Mouse (Mus musculus) CH12.LX (cell line): ENCODE measurements around the gene Tekt3.

Experiments used
- CTCF ChIP-seq, 2 experiments: IDR thresholded peaks in 1 of 2; conservative IDR thresholded peaks in 1 of 2; 2 replicates each; pipeline ENCODE4 v1.5.1; 2011 to 2012; ENCODE audit warnings: low read depth in 2 of 2, low read length in 2 of 2, improper control_type of control experiment in 1 of 2, inconsistent platforms in 1 of 2, mild to moderate bottlenecking in 1 of 2, moderate library complexity in 1 of 2
- E2F4 ChIP-seq: IDR thresholded peaks from 2 replicates; pipeline ENCODE4 v1.6.1; 2011; ENCODE audit warnings: low read depth, low read length, improper control_type of control experiment; ENCODE audit not compliant: insufficient replicate concordance
- JUND ChIP-seq: conservative IDR thresholded peaks from 2 replicates; pipeline ENCODE4 v1.6.1; 2011; ENCODE audit warnings: low read depth, low read length, improper control_type of control experiment
- POLR2A ChIP-seq: IDR thresholded peaks from 2 replicates; pipeline ENCODE4 v1.6.1; 2011; ENCODE audit warnings: low read depth, mild to moderate bottlenecking, improper control_type of control experiment, low read length

- TF ChIP-seq POLR2A (no peak), JUND (peak; percentile 76; the same call in 1 of the 2 replicates), CTCF (conservative IDR thresholded peaks at IDR 0.05 in 1 of 2, IDR thresholded peaks at IDR 0.05 in 1 of 2; ENCODE audit: low read depth in 2 of 2, low read length in 2 of 2) (no peak), E2F4 (no peak)
Observed at GRCm38 (mm10) chr11:63099390-63099789, 37.9 kb downstream of the Tekt3 start.
